Mouse (Mus musculus) adipocyte (in vitro differentiated cells): ENCODE results near the gene Nutm2.
"Not testable (repeated sequence)": the region's sequence is repeated elsewhere in the genome, so short reads cannot be mapped to it uniquely, and the experiment has no call there.

Source experiments
- DNase-seq: peaks from one replicate; pipeline ENCODE4 v3.0.0-alpha.2; 2016; ENCODE audit warnings: low spot score

The Nutm2 gene

GRCm38 (mm10) chr13:50467007-50467406 is at the start of gene Nutm2:
Nutm2 (plus strand) TSS chr13:50467307.
- no peak for DNase-seq

- DNase-seq: peak; percentile 90
These were observed 49.5 kb upstream of the Nutm2 start, which contains the start of gene Fbxw17 for GRCm38 (mm10) chr13:50417389-50418183. Fbxw17 (plus strand) TSS chr13:50417864.

- DNase-seq: no peak
These were observed 48.7 kb upstream of the Nutm2 start for GRCm38 (mm10) chr13:50418421-50418820.

- DNase-seq: no peak
These were observed 43.4 kb upstream of the Nutm2 start for GRCm38 (mm10) chr13:50423625-50424209.

GRCm38 (mm10) chr13:50424517-50424916 is 42.6 kb upstream of the Nutm2 start:
- no peak for DNase-seq

GRCm38 (mm10) chr13:50426686-50427085 is 40.4 kb upstream of the Nutm2 start:
- no peak for DNase-seq

- DNase-seq: no peak
These were observed 23.3 kb upstream of the Nutm2 start, which contains the start of gene Gm47429 for GRCm38 (mm10) chr13:50443812-50444211. Gm47429 (minus strand) TSS chr13:50443912.

- no peak for DNase-seq
These were observed 21.8 kb upstream of the Nutm2 start for GRCm38 (mm10) chr13:50445261-50445660.

- DNase-seq: not testable (repeated sequence)
These were observed 14.8 kb upstream of the Nutm2 start for GRCm38 (mm10) chr13:50452266-50452665.

GRCm38 (mm10) chr13:50453426-50453825 is 13.7 kb upstream of the Nutm2 start:
- DNase-seq: no peak

- not testable (repeated sequence) for DNase-seq
These were observed 6.7 kb upstream of the Nutm2 start for GRCm38 (mm10) chr13:50460433-50460832.

GRCm38 (mm10) chr13:50464621-50465562 is 2.2 kb upstream of the Nutm2 start:
- no peak for DNase-seq

GRCm38 (mm10) chr13:50488510-50488909 is 21.4 kb downstream of the Nutm2 start:
- DNase-seq: not testable (repeated sequence)

GRCm38 (mm10) chr13:50510470-50511343 is 43.6 kb downstream of the Nutm2 start:
- DNase-seq: not testable (repeated sequence)
